Mouse (Mus musculus) urinary bladder, postnatal 10 days (tissue): ENCODE results near the gene Limk2.

Experiments used
- DNase-seq: peaks from one replicate; pipeline ENCODE4 v3.0.0; 2022; ENCODE audit warnings: low spot score

Limk2 gene

DNA sequence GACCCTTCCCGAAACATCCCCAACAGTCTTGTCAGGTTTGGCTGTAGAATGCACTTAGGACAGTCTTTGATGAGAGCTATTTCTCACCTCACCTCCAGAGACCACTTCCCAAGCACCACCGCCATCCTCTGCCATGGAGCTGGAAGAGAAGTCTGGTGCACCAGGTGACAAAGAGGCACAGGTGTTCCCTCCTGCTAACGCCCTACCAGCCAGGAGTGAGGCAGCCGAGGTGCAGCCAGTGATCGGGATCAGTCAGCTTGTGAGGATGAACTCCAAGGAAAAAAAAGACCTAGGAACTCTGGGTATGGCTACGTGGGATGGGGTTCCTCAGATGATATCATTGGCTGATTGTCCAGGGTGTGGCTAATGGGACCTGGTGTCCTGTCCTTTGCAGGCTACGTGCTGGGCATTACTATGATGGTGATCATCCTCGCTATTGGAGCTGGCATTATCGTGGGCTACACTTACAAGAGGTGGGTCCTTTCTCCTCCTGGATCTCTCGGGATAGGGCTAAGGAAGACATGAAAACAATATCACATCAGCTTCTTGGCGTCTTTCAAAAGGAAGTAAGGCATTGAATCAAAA lies 75.8 kb downstream of the Limk2 start:
- no peak for DNase-seq

DNA sequence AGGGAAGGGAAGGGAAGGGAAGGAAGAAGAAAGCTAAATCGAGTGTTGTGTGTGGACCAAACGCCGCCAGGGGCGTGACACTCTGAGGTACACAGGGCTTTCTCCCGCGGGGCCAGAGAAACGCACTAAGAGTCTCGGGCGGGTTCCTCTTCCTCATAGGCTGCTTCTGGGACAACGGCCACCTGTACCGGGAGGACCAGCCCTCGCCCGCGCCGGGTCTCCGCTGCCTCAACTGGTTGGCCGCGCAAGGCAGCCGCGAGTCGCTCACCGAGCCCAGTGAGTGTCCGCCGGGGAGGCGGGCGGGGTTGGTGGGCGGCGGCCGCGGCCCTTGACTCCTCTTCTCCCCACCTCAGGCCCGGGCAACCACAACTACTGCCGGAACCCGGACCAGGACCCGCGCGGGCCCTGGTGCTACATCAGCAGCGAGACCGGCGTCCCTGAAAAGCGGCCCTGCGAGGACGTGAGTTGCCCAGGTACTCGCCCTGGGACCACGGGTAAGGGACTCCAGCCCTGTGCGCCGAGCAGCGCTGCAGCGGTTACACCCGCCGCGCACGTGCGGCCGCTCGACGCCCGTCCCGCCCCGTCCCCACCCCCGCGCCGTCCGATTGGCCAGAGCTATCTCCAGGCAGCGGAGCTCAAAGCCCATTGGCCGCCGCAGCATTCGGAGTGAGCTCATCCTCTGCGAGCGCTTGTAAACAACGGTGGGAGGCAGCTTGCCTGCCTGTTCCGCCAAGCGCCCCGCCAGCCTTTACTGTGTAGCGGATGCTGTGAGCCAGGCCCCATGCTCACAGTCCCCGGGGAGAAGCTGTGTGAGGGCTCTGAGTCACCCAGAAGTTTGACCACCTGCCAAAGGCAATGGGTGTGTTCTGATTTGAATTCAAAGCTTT lies 77.0 kb downstream of the Limk2 start:
- DNase-seq, result peak; percentile 86

DNA sequence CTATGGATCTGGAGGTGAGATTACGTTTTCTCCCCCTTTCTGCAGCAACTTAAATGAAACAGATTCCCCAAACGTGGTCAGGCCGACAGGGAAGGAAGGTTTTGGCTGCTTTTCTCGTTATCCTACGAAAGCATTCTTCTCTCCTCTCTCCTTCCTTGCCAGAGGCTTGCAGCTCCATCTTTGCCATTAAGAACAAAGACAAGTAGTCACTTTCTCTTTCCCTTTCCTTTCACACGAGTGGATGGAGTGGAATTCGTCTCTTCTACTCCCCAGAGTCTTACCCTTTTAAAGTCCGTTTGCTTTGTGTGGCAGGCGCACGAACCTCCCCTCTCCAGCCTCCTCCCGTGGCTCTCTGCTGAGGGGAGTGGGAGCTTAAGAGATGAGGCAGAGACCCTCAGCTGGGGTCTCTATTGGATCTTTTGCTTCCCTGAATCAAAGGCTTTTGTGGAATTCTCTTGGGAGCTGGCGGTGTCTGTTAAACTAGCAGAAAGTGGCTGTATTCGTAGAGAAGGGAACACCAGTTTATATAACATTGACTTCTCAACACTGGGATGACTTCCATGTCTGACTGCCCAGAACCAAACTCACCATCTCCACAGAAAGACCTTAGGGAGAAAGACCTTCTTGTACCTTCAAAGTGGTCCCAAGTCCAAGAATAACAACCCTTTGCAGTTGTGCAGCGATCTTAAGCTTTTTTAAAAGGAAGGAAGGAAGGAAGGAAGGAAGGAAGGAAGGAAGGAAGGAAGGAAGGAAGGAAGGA lies 77.8 kb downstream of the Limk2 start:
- no peak for DNase-seq

DNA sequence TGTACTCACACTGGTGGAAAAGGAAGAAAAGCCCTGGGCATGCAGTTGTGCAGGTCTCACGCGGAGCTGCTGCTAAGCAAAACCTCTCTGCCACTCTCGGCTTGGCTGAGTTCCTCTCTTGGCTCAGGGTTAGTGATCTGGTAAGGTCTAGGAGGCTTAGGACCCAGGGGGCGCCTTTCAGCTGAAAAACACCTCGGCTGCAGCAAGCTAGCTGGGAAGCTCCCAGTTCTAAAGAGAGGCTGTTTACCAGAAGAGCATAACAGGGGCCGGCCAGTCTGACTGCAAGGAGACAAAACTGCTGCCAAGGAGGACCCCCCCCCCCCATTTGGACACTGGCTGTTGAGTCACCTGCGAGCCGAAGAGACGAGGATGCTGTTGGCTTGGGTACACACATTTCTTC lies 78.4 kb downstream of the Limk2 start:
- DNase-seq, result peak; percentile 40

DNA sequence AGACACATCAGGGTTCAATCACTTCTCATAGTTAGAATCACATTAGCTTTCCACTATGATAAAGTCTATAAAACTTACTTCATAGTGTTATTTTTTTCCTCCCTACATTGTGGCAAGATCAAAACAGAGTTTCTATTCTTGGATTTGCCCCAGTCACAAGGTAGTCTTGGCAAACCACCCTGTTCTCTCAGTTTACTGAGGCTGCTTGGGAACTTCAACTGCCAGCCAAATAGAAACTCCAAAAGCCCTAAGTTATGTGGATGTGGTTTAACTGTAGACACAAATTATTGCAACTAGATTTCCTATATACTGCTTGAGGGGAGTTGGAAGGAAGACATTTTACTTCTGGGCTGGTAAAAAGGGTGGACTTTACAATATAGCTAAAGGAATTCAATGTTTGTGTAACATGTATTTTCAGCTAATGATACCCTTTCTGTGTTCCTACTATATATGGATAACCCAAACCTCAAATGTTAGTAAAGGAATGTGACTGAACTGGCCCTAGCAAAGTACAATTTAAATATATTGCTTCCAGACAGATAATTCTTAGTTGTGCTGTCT lies 79.0 kb downstream of the Limk2 start, which contains the start of gene Pik3ip1:
Gene Pik3ip1, plus strand, starts transcription at position 511 of the 561 bp plus-strand sequence.
- DNase-seq, result no peak

DNA sequence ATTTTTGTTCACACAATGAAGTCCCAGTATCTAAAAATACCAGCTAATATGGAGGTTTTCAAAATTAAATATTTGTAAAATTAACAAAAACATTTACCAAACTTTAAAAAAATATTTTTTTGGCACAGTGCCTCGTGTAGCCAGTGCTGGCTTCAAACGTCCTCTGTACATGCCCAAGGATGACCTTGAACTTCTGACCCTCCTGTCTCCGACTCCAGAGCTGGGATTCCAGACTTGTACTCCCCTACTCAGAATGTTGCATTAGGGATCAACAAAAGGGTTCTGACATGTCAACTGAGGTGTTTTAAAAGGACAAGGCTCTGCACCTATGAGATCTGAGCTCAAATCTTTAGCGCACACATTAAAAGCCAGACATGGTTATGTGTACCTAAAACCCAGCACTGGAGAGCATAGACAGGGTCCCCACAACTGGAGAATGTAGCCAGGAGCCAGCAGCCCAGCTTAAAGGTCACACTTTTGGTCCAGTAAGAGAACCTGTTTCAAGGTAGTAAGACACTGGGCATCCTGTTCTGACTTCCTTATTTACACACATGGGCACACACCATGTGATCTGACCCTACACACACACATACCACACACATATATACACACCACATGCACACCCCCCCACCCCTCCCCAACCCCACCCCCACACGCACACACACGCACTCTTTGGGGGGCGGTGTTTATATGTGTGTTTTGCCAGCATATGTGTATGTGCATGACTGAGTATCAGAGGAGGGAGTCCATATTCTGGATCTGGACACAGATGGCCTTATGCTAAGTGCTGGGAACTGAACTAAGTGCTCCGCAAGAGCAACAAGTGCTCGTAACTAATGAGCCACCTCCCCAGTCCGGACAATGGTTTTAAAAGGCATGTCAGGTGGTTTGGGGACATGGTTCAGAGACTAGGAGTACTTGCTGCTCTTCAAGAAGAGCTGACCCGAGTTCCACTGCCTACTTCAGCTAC lies 79.9 kb downstream of the Limk2 start:
- DNase-seq, result no peak

DNA sequence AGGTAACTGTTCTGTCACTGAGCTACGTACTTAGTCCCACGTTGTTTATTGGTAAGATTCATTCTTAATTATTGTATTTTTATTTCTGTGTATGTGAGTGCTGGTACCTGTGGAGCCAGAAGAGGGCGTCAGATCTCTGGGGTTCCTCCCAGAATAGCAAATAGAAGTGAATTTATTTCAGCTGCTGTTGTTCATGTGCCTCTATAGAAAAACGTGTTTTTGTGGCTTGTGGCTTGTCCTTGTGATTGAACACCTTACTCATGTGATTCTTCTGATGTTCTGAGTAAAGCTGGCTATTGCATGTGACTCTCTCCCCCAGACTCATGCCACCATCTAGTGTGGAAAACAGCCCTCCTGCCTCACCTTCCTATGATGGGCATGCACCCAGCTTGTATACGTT lies 80.7 kb downstream of the Limk2 start:
- DNase-seq, result no peak

DNA sequence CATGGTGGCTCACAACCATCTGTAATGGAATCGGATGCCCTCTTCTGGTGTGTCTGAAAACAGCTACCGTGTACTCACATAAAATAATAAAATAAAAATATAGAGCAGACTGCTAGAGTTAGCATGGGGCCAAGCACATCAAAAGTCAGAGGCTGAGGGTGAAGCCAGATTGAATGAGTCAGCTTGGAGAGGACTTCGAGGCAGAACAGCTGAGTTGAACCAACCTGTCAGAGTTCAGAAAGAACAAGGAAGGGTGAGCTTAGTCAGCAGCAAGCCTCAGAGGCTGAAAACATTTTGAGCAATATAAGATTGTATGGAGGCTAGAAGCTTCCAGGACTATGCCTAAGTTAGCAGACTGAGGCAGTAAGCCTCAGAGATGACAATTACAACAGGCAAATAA lies 90.7 kb downstream of the Limk2 start:
- no peak for DNase-seq

DNA sequence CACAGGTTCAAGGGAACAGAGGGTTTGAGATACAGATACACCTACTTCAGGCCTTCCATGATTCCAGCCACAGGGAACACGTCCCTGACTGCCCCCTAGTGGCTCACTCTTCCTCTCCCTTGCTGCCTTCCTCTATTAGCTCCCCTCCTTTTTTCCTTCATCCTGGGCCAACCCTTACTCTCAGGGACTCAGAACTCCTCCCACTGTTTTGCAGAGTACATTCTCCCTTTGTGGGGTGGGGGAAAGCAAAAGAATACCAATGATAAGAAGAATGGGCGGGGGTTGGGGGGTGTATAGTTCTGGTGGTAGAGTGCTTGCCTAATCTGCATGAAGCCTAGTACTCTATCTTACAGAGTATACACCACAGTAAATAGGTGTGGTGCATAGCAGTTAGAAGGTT lies 94.8 kb downstream of the Limk2 start:
- DNase-seq, result no peak

DNA sequence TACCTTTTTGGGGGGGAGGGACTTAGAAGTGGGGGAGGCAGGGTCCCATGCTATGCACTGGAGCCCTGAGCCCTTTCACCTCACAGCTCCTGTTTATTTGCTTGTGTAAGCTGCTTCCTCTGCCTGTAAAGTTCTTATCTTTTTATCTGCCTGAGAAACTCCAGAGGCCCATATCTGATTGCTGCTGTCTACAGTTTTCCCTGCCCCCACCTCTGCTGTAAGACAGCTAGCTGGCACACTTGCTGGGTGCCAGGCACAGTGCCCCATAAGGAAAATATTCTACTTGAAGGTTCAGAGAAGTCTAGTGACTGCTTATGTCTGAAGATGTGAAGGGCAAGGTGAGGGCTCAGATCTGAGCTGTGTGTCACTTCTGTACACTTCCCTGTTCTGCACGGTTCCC lies 95.7 kb downstream of the Limk2 start:
- DNase-seq, result no peak

DNA sequence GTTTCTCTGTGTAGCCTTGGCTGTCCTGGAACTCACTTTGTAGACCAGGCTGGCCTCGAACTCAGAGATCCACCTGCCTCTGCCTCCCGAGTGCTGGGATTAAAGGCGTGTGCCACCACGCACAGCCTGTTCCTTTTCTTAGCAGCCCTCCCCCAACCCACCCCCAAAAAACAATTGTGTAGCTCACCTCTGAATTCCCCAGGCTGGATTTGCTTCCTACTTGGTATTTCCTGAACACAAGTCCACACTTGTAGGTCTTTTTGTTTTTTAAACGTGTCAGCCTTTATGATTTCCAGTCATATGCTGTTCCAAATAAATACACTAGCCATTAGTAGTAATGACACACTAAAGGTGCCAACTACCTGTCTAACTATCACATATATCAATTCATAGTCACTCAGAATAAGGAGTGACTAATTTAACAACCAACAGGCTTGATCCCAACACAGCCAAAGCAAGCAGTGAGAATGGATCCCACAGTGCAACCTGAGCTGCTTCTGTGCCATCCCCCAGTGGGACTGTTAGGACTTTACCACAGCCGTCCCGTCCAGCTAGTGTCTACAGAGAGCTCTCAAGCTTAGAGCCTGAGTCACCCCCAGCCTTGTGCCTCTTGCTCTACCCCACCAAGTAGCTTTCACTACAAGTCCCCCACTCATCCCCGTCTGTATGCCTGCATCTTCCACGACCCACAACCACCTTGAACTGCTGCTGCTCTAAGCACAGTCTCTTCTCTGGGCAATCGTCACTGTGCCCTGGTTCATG lies 97.2 kb downstream of the Limk2 start:
- no peak for DNase-seq

DNA sequence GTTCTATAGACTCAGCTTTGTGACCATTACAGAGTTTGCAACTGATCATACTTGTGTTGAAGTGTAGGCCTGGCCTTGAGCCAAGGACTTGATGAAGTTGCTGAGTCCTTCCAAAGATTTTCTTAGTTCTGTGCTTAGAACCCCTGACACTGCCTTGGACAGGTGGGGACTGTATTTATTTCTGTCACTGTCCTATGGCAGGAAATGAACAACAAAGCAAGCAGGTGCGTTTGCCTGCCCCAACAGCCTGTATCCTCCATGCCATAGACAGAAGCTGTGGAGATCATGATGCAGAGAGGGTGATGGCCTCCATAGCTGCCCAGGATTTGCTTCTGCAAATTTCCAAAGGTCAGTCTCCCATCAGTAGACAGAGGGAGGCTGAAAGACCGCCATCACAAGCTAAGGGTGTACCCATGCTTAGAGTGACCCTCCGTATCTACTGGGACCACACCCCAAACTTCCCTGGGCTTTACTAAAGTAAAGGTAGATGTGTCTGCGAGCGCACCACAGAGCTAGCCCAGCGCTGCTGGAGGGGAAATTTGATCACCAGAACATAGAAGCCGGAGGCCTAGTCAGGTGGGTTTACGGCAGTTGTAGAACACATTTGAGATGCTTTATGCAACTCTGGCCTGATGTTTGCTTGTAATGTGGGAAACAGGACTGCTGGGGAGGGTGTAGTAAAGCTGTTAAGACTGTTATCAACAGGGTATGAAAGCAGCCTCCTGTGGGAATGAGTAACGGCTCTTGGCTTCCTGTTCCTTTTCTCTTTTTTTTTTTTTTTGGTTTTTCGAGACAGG lies 98.0 kb downstream of the Limk2 start:
- no peak for DNase-seq

DNA sequence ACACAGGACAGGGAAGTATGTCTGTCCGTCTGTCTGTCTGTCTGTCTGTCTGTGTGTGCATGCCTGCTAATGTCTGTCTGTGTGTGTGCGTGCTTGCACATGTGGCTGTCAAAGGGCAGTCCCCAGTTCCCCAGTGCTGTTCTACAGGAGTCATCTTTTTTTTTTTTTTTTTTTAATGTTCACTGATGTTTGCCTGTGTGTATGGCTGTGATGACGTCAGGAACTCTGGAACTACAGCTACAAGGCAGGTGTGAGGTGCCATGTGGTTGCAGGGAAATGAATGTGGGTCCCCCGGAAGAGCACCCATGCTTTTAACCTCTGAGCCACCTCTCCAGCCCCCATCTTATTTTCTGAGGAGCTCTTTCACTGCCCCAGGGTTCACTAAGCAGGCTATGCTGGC lies 99.1 kb downstream of the Limk2 start:
- no peak for DNase-seq

DNA sequence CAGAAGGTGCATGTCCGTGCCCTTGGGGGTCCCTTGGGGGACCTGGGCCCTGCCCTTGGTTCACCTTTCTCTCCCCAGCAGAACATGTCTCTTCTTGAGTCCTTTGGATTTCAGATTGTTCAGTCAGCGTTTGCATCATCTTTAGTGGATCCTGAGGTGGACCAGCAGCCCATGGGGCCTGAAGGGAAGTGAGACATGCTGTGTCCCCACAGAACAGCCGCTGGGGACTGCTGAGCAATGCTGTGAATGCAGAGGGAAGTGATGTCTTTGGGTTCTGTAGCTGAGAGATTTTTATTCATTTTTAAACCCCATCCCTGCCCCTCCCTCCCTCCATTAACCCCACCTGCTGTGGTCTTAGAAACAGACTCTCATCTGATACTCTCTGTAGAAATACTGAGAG lies 101.1 kb downstream of the Limk2 start:
- no peak for DNase-seq

DNA sequence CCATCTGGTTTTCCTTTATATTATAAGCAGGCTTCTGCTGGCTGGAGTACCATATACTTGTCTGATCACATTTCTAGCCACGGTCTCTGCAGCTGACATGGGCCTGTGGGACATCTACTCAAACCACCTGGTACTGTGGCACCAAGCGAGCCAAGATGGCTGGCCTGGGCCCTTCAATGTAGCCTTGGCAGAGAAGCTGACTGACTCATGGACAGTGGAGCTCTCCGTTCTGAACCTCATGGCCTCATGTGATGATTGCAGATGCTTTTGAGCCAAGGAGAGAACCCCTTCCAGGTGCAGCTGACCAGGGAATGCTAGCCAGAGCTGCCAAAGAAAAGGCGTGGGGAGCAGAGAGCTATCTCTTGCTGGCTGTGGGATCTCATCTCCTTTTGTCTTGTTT lies 103.2 kb downstream of the Limk2 start:
- no peak for DNase-seq

DNA sequence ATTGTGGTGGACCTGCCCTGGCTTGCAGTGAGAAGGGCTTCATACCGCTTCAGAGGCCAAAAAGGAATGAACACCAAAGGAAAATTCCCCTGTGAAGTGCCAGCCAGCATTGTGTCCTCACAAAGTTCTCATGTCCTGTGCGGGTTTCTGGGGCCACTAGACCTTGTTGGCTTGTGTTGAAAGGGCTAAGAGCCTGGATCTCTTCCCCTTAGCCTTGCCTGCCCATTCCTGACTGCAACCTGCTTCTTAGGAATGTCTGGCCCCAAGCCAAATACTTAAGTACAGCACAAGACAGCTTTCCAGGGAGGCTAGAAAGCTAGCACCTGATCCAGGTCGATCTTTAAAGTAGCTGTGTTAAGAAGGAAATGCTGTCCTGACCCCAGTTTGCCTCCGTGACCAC lies 106.2 kb downstream of the Limk2 start:
- DNase-seq, result no peak

DNA sequence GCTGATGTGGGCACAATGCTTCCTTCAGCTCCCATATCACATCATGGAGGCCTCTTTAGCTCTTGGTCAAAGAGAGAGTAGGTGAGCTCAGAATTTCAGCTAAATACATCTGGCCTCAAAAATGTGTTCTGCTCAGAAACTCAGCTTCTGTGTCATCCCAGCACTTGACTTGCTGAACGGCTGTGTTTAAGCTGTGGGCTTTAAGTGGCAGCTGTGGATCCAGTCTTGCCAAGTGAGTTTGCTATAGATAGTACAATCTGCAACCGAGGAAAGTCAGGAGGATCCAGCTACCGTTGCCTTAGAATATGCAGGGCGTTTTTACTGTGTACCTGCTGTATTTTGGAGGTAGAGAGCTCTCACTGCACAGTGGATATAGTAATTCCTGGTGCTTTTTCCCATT lies 106.6 kb downstream of the Limk2 start:
- DNase-seq, result no peak

DNA sequence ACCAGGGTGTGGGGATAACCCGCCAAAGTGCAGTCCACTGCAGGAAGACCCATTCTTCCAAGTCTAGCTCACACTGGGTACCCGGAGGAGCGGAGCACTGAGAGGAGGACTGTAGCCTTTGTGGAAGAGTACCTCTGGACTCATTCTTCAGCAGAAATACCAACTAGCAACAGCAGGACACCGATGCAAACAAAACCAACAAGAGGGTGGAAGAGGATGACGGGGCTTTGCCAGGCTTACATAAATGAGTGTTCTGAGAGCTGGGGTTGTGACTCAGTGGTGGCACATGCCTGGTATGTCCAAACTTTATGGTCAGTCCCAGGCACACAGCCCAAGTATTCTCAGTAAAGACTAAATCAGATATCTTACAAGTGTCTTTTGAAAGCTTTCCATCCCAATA lies 107.9 kb downstream of the Limk2 start:
- no peak for DNase-seq

DNA sequence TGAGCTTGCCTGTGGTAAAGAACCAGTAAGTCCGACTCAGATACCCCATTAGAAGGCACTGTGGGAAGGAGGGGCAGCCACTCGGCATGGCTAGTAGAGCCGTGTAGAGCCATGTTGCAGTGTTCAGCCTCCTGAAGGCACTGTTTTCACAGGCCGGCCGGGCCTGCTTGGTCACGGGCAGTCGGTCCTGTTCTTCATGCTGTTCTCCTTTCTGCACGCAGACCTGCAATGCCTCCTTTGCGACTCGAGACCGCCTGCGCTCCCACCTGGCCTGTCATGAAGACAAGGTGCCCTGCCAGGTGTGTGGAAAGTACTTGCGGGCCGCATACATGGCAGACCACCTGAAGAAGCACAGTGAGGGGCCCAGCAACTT lies 110.2 kb downstream of the Limk2 start:
- DNase-seq, result no peak
